Mouse (Mus musculus): Measurements from ENCODE around the gene Psmb1.

The Psmb1 gene

GRCm38 (mm10) chr17:15440463-15441121 lies 59.0 kb downstream of the Psmb1 start:
- Histone ChIP-seq H3K36me3 (ENCODE audit: control insufficient read depth, insufficient read depth, low read length, poor library complexity, severe bottlenecking) (no peaks in the 10 kb centered on the region), H3K27me3 (ENCODE audit: control insufficient read depth, insufficient read depth, low read length, poor library complexity, severe bottlenecking) (no peaks in the 10 kb centered on the region)
- DNase-seq (ENCODE audit: low read depth, low spot score) = no peak

- DNase-seq (ENCODE audit: low read depth, low spot score) = no peak
- H3K27me3 ChIP-seq (ENCODE audit: control insufficient read depth, insufficient read depth, low read length, poor library complexity, severe bottlenecking) = no peaks in the 10 kb centered on the region
- no peaks in the 10 kb centered on the region for H3K36me3 ChIP-seq (ENCODE audit: control insufficient read depth, insufficient read depth, low read length, poor library complexity, severe bottlenecking)
Measured at GRCm38 (mm10) chr17:15440067-15440462, 59.5 kb downstream of the Psmb1 start.

GRCm38 (mm10) chr17:15434748-15435147 lies 64.8 kb downstream of the Psmb1 start:
- Histone ChIP-seq H3K27me3 (ENCODE audit: control insufficient read depth, insufficient read depth, low read length, poor library complexity, severe bottlenecking) (no peaks in the 10 kb centered on the region), H3K36me3 (ENCODE audit: control insufficient read depth, insufficient read depth, low read length, poor library complexity, severe bottlenecking) (peaks cover 9% of the 10 kb centered on the region)
- no peak for DNase-seq (ENCODE audit: low read depth, low spot score)

GRCm38 (mm10) chr17:15432036-15432435 lies 67.5 kb downstream of the Psmb1 start:
- H3K36me3 ChIP-seq (ENCODE audit: control insufficient read depth, insufficient read depth, low read length, poor library complexity, severe bottlenecking) = peaks cover 17% of the 10 kb centered on the region
- DNase-seq (ENCODE audit: low read depth, low spot score) = no peak
- H3K27me3 ChIP-seq (ENCODE audit: control insufficient read depth, insufficient read depth, low read length, poor library complexity, severe bottlenecking) = no peaks in the 10 kb centered on the region

GRCm38 (mm10) chr17:15431551-15431950 lies 68.0 kb downstream of the Psmb1 start:
- H3K27me3 ChIP-seq (ENCODE audit: control insufficient read depth, insufficient read depth, low read length, poor library complexity, severe bottlenecking) = no peaks in the 10 kb centered on the region
- H3K36me3 ChIP-seq (ENCODE audit: control insufficient read depth, insufficient read depth, low read length, poor library complexity, severe bottlenecking) = peaks cover 17% of the 10 kb centered on the region
- DNase-seq (ENCODE audit: low read depth, low spot score) = no peak

- DNase-seq (ENCODE audit: low read depth, low spot score) = no peak
- Histone ChIP-seq H3K27me3 (ENCODE audit: control insufficient read depth, insufficient read depth, low read length, poor library complexity, severe bottlenecking) (no peaks in the 10 kb centered on the region), H3K36me3 (ENCODE audit: control insufficient read depth, insufficient read depth, low read length, poor library complexity, severe bottlenecking) (peaks cover 17% of the 10 kb centered on the region)
Measured at GRCm38 (mm10) chr17:15431021-15431514, 68.5 kb downstream of the Psmb1 start.

GRCm38 (mm10) chr17:15429937-15430336 lies 69.6 kb downstream of the Psmb1 start:
- peaks cover 20% of the 10 kb centered on the region for H3K36me3 ChIP-seq (ENCODE audit: control insufficient read depth, insufficient read depth, low read length, poor library complexity, severe bottlenecking)
- DNase-seq (ENCODE audit: low read depth, low spot score) = no peak
- no peaks in the 10 kb centered on the region for H3K27me3 ChIP-seq (ENCODE audit: control insufficient read depth, insufficient read depth, low read length, poor library complexity, severe bottlenecking)

GRCm38 (mm10) chr17:15429451-15429850 lies 70.1 kb downstream of the Psmb1 start:
- Histone ChIP-seq H3K27me3 (ENCODE audit: control insufficient read depth, insufficient read depth, low read length, poor library complexity, severe bottlenecking) (no peaks in the 10 kb centered on the region), H3K36me3 (ENCODE audit: control insufficient read depth, insufficient read depth, low read length, poor library complexity, severe bottlenecking) (peaks cover 20% of the 10 kb centered on the region)
- DNase-seq (ENCODE audit: low read depth, low spot score) = no peak

GRCm38 (mm10) chr17:15425931-15426330 lies 73.6 kb downstream of the Psmb1 start:
- peaks cover 20% of the 10 kb centered on the region for H3K36me3 ChIP-seq (ENCODE audit: control insufficient read depth, insufficient read depth, low read length, poor library complexity, severe bottlenecking)
- H3K27me3 ChIP-seq (ENCODE audit: control insufficient read depth, insufficient read depth, low read length, poor library complexity, severe bottlenecking) = no peaks in the 10 kb centered on the region
- DNase-seq (ENCODE audit: low read depth, low spot score) = no peak

Measured in splenic B cell, adult 2 months (primary cell).